ENCODE assay signal across 16 mouse cellular contexts in the genomic region with DNA sequence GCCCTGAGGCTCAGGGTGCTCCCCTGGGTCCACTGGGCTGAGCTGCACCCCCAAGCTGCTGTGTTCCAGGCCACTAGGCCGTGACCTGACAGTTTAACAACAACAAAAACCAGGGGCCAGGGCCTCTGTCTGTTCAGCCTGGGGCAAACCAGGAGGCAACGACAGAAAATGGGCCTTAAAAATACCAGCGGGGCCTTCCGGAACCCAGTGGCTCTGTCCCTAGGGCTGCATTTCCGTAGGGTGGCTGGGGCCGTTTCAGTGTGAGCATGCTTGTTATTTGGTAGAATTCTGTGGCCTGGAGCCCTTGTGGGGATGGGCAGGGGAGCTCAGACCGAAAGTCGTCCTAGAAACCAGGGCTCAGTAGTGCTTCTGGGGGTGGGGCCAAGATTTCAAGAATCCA. TPM values are rescaled to one million over a fixed set of nuclear protein-coding genes. Genes with fewer than 3 reads are reported as not detected.
DNase-seq lines count a peak whose midpoint lies in the region; ATAC-seq and TF ChIP-seq lines count a peak whose summit lies in the region.
"Had no signal": no experiment of that assay in that cellular context is flagged by ENCODE, and none has a peak within 500 bp of the region (broad histone marks: within the 10 kb centered on the region; RNA-seq: fewer than 3 reads in every experiment).

No protein-coding gene starts in this region.

- no peak overlapping the region for H3K4me2 ChIP-seq in hindbrain, embryonic 14.5 days (replicated peaks)
- H3K4me2 ChIP-seq in limb, embryonic 12.5 days = no peak overlapping the region
- H3K4me2 ChIP-seq: forebrain, embryonic 15.5 days; heart, embryonic 11.5 days; lung, embryonic 15.5 days; stomach, embryonic 15.5 days had no signal

- WGBS in hindbrain, embryonic 10.5 days = 89% methylated on average over 8 of the region's 8 CpGs
- whole genome bisulfite sequencing in hindbrain, embryonic 14.5 days = 83% methylated on average over 8 of the region's 8 CpGs
- WGBS in spleen, adult 2 months = 42% methylated on average over 8 of the region's 8 CpGs
- WGBS in limb, embryonic 12.5 days = 89% methylated on average over 8 of the region's 8 CpGs

- no peak for TF ChIP-seq POLR2A in spleen, adult 2 months (IDR thresholded peaks at IDR 0.05; ENCODE audit: low read depth, low read length)

- 0 out of 2 replicates have a peak overlapping the region, but pooled peaks have one; percentile 98 for H3K4me3 ChIP-seq in hindbrain, embryonic 10.5 days
- no peak overlapping the region for H3K4me3 ChIP-seq in hindbrain, embryonic 14.5 days (replicated peaks; ENCODE audit: low read length)
- H3K4me3 ChIP-seq in spleen, adult 2 months (ENCODE audit: extremely low read depth, insufficient read depth, insufficient read length) = no peak overlapping the region; the same call in 1 of the 2 replicates
- H3K4me3 ChIP-seq in limb, embryonic 12.5 days (replicated peaks) = no peak overlapping the region
- H3K4me3 ChIP-seq: forebrain, embryonic 15.5 days; layer of hippocampus, adult 2 months; lung, embryonic 15.5 days; stomach, embryonic 15.5 days had no signal

- H3K4me1 ChIP-seq in hindbrain, embryonic 10.5 days (replicated peaks) = peaks cover 32% of the 10 kb centered on the region
- peaks cover 21% of the 10 kb centered on the region for H3K4me1 ChIP-seq in hindbrain, embryonic 14.5 days (replicated peaks; ENCODE audit: control insufficient read depth, insufficient read depth, low read length)
- H3K4me1 ChIP-seq in spleen, adult 2 months (ENCODE audit: control insufficient read depth, insufficient read depth, insufficient read length) = peaks cover 26% of the 10 kb centered on the region; the same call in 1 of the 2 replicates
- peaks cover 20% of the 10 kb centered on the region for H3K4me1 ChIP-seq in limb, embryonic 12.5 days (replicated peaks)

- no peak overlapping the region for H3K9ac ChIP-seq in hindbrain, embryonic 14.5 days
- H3K9ac ChIP-seq in limb, embryonic 12.5 days (replicated peaks) = 0 out of 2 replicates have a peak overlapping the region, but pooled peaks have one; percentile 27
- H3K9ac ChIP-seq: forebrain, embryonic 15.5 days; lung, embryonic 15.5 days; stomach, embryonic 15.5 days had no signal

- ATAC-seq in hindbrain, embryonic 14.5 days (ENCODE audit: low FRiP score) = no peak
- ATAC-seq in limb, embryonic 12.5 days (ENCODE audit: insufficient number of reproducible peaks, insufficient read depth, low FRiP score, low TSS enrichment, low read depth) = no peak
- ATAC-seq: activated CD4-positive, CD25-positive, alpha-beta regulatory T cell, adult 4 months; forebrain, embryonic 15.5 days had no signal

- no peak for TF ChIP-seq CTCF in spleen, adult 2 months (IDR thresholded peaks at IDR 0.05; ENCODE audit: extremely low read depth, insufficient read depth, insufficient read length, insufficient replicate concordance)

- no peak overlapping the region; the same call in 1 of the 2 replicates for H3K27ac ChIP-seq in hindbrain, embryonic 10.5 days
- no peak overlapping the region for H3K27ac ChIP-seq in hindbrain, embryonic 14.5 days
- H3K27ac ChIP-seq in spleen, adult 2 months (ENCODE audit: insufficient read depth, low read length) = peak overlapping the region; percentile 84
- H3K27ac ChIP-seq in limb, embryonic 12.5 days = no peak overlapping the region
- H3K27ac ChIP-seq: forebrain, embryonic 15.5 days; layer of hippocampus, adult 2 months; lung, embryonic 15.5 days; stomach, embryonic 15.5 days had no signal

- H3K9me3 ChIP-seq in hindbrain, embryonic 10.5 days = peaks cover 14% of the 10 kb centered on the region
- H3K9me3 ChIP-seq in hindbrain, embryonic 14.5 days (ENCODE audit: control insufficient read depth, low read length) = no peaks in the 10 kb centered on the region
- H3K9me3 ChIP-seq in limb, embryonic 12.5 days = peaks cover 11% of the 10 kb centered on the region; the same call in 1 of the 2 replicates
- H3K9me3 ChIP-seq: forebrain, embryonic 15.5 days; lung, embryonic 15.5 days; stomach, embryonic 15.5 days had no signal

- H3K27me3 ChIP-seq in hindbrain, embryonic 10.5 days (ENCODE audit: insufficient read depth, poor library complexity, severe bottlenecking) = no peaks in the 10 kb centered on the region
- no peaks in the 10 kb centered on the region for H3K27me3 ChIP-seq in hindbrain, embryonic 14.5 days (ENCODE audit: control insufficient read depth, insufficient read depth, low read length)
- no peaks in the 10 kb centered on the region for H3K27me3 ChIP-seq in spleen, adult 2 months (ENCODE audit: control insufficient read depth, insufficient read depth, low read length)
- H3K27me3 ChIP-seq in limb, embryonic 12.5 days = no peaks in the 10 kb centered on the region
- no peaks in the 10 kb centered on the region for H3K27me3 ChIP-seq in splenic B cell, adult 2 months (ENCODE audit: control insufficient read depth, insufficient read depth, low read length, poor library complexity, severe bottlenecking)
- H3K27me3 ChIP-seq: forebrain, embryonic 15.5 days; lung, embryonic 15.5 days; stomach, embryonic 15.5 days had no signal

- peaks cover 66% of the 10 kb centered on the region for H3K36me3 ChIP-seq in hindbrain, embryonic 10.5 days
- peaks cover 62% of the 10 kb centered on the region for H3K36me3 ChIP-seq in hindbrain, embryonic 14.5 days (replicated peaks; ENCODE audit: control insufficient read depth, insufficient read depth)
- peaks cover 36% of the 10 kb centered on the region for H3K36me3 ChIP-seq in spleen, adult 2 months (ENCODE audit: control insufficient read depth, insufficient read depth, low read length)
- H3K36me3 ChIP-seq in limb, embryonic 12.5 days = peaks cover 65% of the 10 kb centered on the region
- peaks cover 8% of the 10 kb centered on the region for H3K36me3 ChIP-seq in splenic B cell, adult 2 months (ENCODE audit: control insufficient read depth, insufficient read depth, low read length, poor library complexity, severe bottlenecking)

- no peak for DNase-seq in hindbrain, embryonic 10.5 days (ENCODE audit: low spot score)
- no peak for DNase-seq in hindbrain, embryonic 14.5 days (ENCODE audit: low spot score)
- peak in 1 of 2 experiments; percentile 63 for DNase-seq in spleen, adult 2 months (ENCODE audit: low read depth in 1 of 2, low spot score in 2 of 2)
- no peak for DNase-seq in spleen, postnatal 4 days (ENCODE audit: low spot score in 2 of 2)
- DNase-seq in splenic B cell, adult 2 months (ENCODE audit: low read depth, low spot score) = peak; percentile 63
- no peak for DNase-seq in gastrocnemius, postnatal 10 days
- DNase-seq in embryo, embryonic 9.5 days (ENCODE audit: extremely low spot score) = no peak
- DNase-seq: heart, postnatal 36 days; right cerebral cortex, postnatal 14 days had no signal

RNA-seq across cellular contexts. Expression of gene Tcf3, which starts 3.6 kb away (rescaled TPM):
- polyA plus RNA-seq in hindbrain, embryonic 10.5 days (2016; fragmentation: Nextera tagmentation; extraction: Ambion mirVana) = 191 and 198 TPM in 2 replicates
- polyA plus RNA-seq in hindbrain, embryonic 14.5 days (2014; fragmentation: Nextera tagmentation; extraction: Ambion mirVana) = 41.3 and 46.5 TPM in 2 replicates
- 173 and 240 TPM in 2 replicates for polyA plus RNA-seq in spleen, adult 2 months (2012; rRNA removed)
- 247 and 274 TPM in 2 replicates for polyA plus RNA-seq in limb, embryonic 12.5 days (2016; fragmentation: Nextera tagmentation; extraction: Ambion mirVana)
- 10 to 100 TPM; 33.0 to 43.2 TPM for total RNA-seq in gastrocnemius, postnatal 10 days (2021)

RNA-seq across cellular contexts. Expression of gene Uqcr11, which starts 23.2 kb away (rescaled TPM):
- 648 and 654 TPM in 2 replicates for polyA plus RNA-seq in hindbrain, embryonic 10.5 days (2016; fragmentation: Nextera tagmentation; extraction: Ambion mirVana)
- polyA plus RNA-seq in hindbrain, embryonic 14.5 days (2014; fragmentation: Nextera tagmentation; extraction: Ambion mirVana) = 675 and 804 TPM in 2 replicates
- polyA plus RNA-seq in spleen, adult 2 months (2012; rRNA removed) = 399 and 753 TPM in 2 replicates
- 416 and 437 TPM in 2 replicates for polyA plus RNA-seq in limb, embryonic 12.5 days (2016; fragmentation: Nextera tagmentation; extraction: Ambion mirVana)
- 100 to 1,000 TPM; 725 to 806 TPM for total RNA-seq in gastrocnemius, postnatal 10 days (2021)

RNA-seq across cellular contexts. Expression of gene Mbd3, which starts 30.4 kb away (rescaled TPM):
- 341 and 365 TPM in 2 replicates for polyA plus RNA-seq in hindbrain, embryonic 10.5 days (2016; fragmentation: Nextera tagmentation; extraction: Ambion mirVana)
- polyA plus RNA-seq in hindbrain, embryonic 14.5 days (2014; fragmentation: Nextera tagmentation; extraction: Ambion mirVana) = 152 and 161 TPM in 2 replicates
- 110 and 124 TPM in 2 replicates for polyA plus RNA-seq in spleen, adult 2 months (2012; rRNA removed)
- 361 and 364 TPM in 2 replicates for polyA plus RNA-seq in limb, embryonic 12.5 days (2016; fragmentation: Nextera tagmentation; extraction: Ambion mirVana)
- 100 to 1,000 TPM; 107 to 120 TPM for total RNA-seq in gastrocnemius, postnatal 10 days (2021)

RNA-seq across cellular contexts. Expression of gene Mex3d, which starts 42.3 kb away (rescaled TPM):
- 7.2 and 8.8 TPM in 2 replicates for polyA plus RNA-seq in hindbrain, embryonic 10.5 days (2016; fragmentation: Nextera tagmentation; extraction: Ambion mirVana)
- 12.3 and 13.3 TPM in 2 replicates for polyA plus RNA-seq in hindbrain, embryonic 14.5 days (2014; fragmentation: Nextera tagmentation; extraction: Ambion mirVana)
- polyA plus RNA-seq in spleen, adult 2 months (2012; rRNA removed) = 13.4 and 22.6 TPM in 2 replicates
- polyA plus RNA-seq in limb, embryonic 12.5 days (2016; fragmentation: Nextera tagmentation; extraction: Ambion mirVana) = 12.5 and 15.2 TPM in 2 replicates
- 10 to 100 TPM in 1 of 2 experiments, 1 to 10 TPM in 1; 8.9 to 12.2 TPM for total RNA-seq in gastrocnemius, postnatal 10 days (2021)
